Mouse (Mus musculus): Measurements from ENCODE around the gene Mtmr4.

- TF ChIP-seq CTCF (IDR thresholded peaks at IDR 0.05; ENCODE audit: low read depth) (no peak), EP300 (optimal IDR thresholded peaks at IDR 0.05) (no peak)
Measured at GRCm38 (mm10) chr11:87600322-87600853, 8.4 kb downstream of the Mtmr4 start.

Data from stomach, postnatal 0 days (tissue).